Comparison of ENCODE assay signal across 28 mouse cellular contexts in the genomic region with DNA sequence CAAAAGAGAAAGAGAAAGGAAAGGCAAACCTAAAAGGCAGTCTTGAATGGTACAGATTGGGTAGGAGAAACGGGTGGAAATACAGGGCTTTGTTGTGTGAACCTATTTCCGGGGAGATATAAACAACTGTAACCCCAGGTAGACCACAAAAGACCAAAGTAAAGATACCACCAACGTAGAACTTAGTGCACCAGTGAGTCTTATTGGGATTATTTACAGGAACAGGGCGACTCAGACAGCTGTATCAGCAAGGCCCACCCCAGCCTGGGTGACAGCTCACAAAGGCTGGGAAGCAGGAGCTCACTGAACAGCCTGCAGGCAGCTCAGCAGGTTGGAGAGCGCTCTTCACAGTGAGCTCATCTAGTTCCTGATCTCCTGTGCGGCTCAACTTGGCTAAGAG. TPM values are rescaled to one million over a fixed set of nuclear protein-coding genes. Genes with fewer than 3 reads are reported as not detected.
DNase-seq lines count a peak whose midpoint lies in the region; ATAC-seq and TF ChIP-seq lines count a peak whose summit lies in the region.
"Had no signal": no experiment of that assay in that cellular context is flagged by ENCODE, and none has a peak within 500 bp of the region (broad histone marks: within the 10 kb centered on the region; RNA-seq: fewer than 3 reads in every experiment).

No protein-coding gene starts in this region.

- WGBS in forebrain, embryonic 15.5 days, result 43% methylated on average over 6 of the region's 6 CpGs

- ATAC-seq in activated CD4-positive, CD25-positive, alpha-beta regulatory T cell, adult 4 months, result peak; percentile 96
- ATAC-seq in forebrain, embryonic 15.5 days (replicated peaks), result no peak
- ATAC-seq: forebrain, embryonic 13.5 days; midbrain, embryonic 15.5 days had no signal

- H3K4me1 ChIP-seq in forebrain, embryonic 15.5 days, result peaks cover 3% of the 10 kb centered on the region
- H3K4me1 ChIP-seq: embryonic facial prominence, embryonic 12.5 days; limb, embryonic 15.5 days had no signal

- no peak overlapping the region for H3K4me3 ChIP-seq in gastrocnemius, adult 2 months
- no peak overlapping the region for H3K4me3 ChIP-seq in forebrain, embryonic 15.5 days
- H3K4me3 ChIP-seq: embryonic facial prominence, embryonic 12.5 days; forebrain, embryonic 13.5 days; hindbrain, embryonic 12.5 days; limb, embryonic 15.5 days; liver, embryonic 15.5 days; lung, embryonic 15.5 days; midbrain, embryonic 15.5 days; neural tube, embryonic 15.5 days; stomach, embryonic 15.5 days had no signal

- H3K4me2 ChIP-seq in forebrain, embryonic 15.5 days (replicated peaks), result no peak overlapping the region
- H3K4me2 ChIP-seq: embryonic facial prominence, embryonic 12.5 days; forebrain, embryonic 13.5 days; hindbrain, embryonic 12.5 days; limb, embryonic 15.5 days; liver, embryonic 15.5 days; lung, embryonic 15.5 days; midbrain, embryonic 15.5 days; neural tube, embryonic 15.5 days; stomach, embryonic 15.5 days had no signal

- H3K36me3 ChIP-seq in forebrain, embryonic 15.5 days, result no peaks in the 10 kb centered on the region
- H3K36me3 ChIP-seq: embryonic facial prominence, embryonic 12.5 days; hindbrain, embryonic 12.5 days; limb, embryonic 15.5 days; liver, embryonic 15.5 days; lung, embryonic 15.5 days; midbrain, embryonic 15.5 days; neural tube, embryonic 15.5 days; stomach, embryonic 15.5 days had no signal

- DNase-seq in gastrocnemius, adult 2 months, result peak; percentile 6
- no peak for DNase-seq in gastrocnemius, postnatal 10 days
- peak; percentile 89 for DNase-seq in naive thymus-derived CD4-positive, alpha-beta T cell, adult 2 months (ENCODE audit: low read depth)
- peak; percentile 47 to 68 for DNase-seq in thymus, postnatal 36 days
- DNase-seq in kidney, postnatal 10 days, result no peak
- no peak for DNase-seq in right cerebral cortex, postnatal 10 days (ENCODE audit: low spot score in 2 of 2)
- DNase-seq: cerebellum, adult 11 months; cerebellum, postnatal 10 days; gastrocnemius, postnatal 36 days; kidney, adult 18-20 months; left cerebral cortex, postnatal 4 days; lung, postnatal 36 days; right cerebral cortex, postnatal 14 days; spleen, adult 18-20 months had no signal

- no peaks in the 10 kb centered on the region for H3K9me3 ChIP-seq in forebrain, embryonic 15.5 days
- H3K9me3 ChIP-seq: embryonic facial prominence, embryonic 12.5 days; forebrain, embryonic 13.5 days; limb, embryonic 15.5 days; liver, embryonic 15.5 days; lung, embryonic 15.5 days; midbrain, embryonic 15.5 days; neural tube, embryonic 15.5 days; stomach, embryonic 15.5 days had no signal

- TF ChIP-seq CTCF in gastrocnemius, adult 2 months (IDR thresholded peaks at IDR 0.05), result no peak

- H3K27me3 ChIP-seq in forebrain, embryonic 15.5 days, result peaks cover 8% of the 10 kb centered on the region; the same call in 1 of the 2 replicates
- H3K27me3 ChIP-seq: lung, embryonic 15.5 days had no signal

- intact Hi-C loops in gastrocnemius, adult 2 months (cut with DNase I), result no loop called here

- no peak overlapping the region for H3K27ac ChIP-seq in gastrocnemius, adult 2 months
- no peak overlapping the region for H3K27ac ChIP-seq in forebrain, embryonic 15.5 days (replicated peaks)
- H3K27ac ChIP-seq: embryonic facial prominence, embryonic 12.5 days; forebrain, embryonic 13.5 days; hindbrain, embryonic 12.5 days; kidney, postnatal 0 days; limb, embryonic 15.5 days; liver, embryonic 15.5 days; lung, embryonic 15.5 days; midbrain, embryonic 15.5 days; neural tube, embryonic 15.5 days; stomach, embryonic 15.5 days had no signal

- H3K9ac ChIP-seq in forebrain, embryonic 15.5 days (replicated peaks), result no peak overlapping the region
- H3K9ac ChIP-seq: embryonic facial prominence, embryonic 12.5 days; forebrain, embryonic 13.5 days; hindbrain, embryonic 12.5 days; limb, embryonic 15.5 days; liver, embryonic 15.5 days; lung, embryonic 15.5 days; midbrain, embryonic 15.5 days; neural tube, embryonic 15.5 days; stomach, embryonic 15.5 days had no signal

RNA-seq across cellular contexts. Expression of a gene that starts 5.4 kb away (rescaled TPM):
- total RNA-seq in gastrocnemius, adult 2 months (2021), result under 1 TPM; 0.61 to 0.70 TPM
- total RNA-seq in gastrocnemius, postnatal 10 days (2021), result 1 to 10 TPM in 1 of 2 experiments, under 1 TPM in 1; 0.19 to 1.2 TPM
- polyA plus RNA-seq in activated CD4-positive, CD25-positive, alpha-beta regulatory T cell, adult 4 months (2017; shearing (Covaris generic)), result not detected
- 3.8 and 4.3 TPM in 2 replicates for polyA plus RNA-seq in forebrain, embryonic 15.5 days (2015; fragmentation: Nextera tagmentation; extraction: Ambion mirVana)

RNA-seq across cellular contexts. Expression of a gene that starts 5.4 kb away (rescaled TPM):
- total RNA-seq in gastrocnemius, adult 2 months (2021), result 1 to 10 TPM; 1.0 to 1.2 TPM
- total RNA-seq in gastrocnemius, postnatal 10 days (2021), result 1 to 10 TPM; 1.4 to 2.3 TPM
- 1 to 10 TPM in 1 of 2 experiments, under 1 TPM in 1; 0.52 to 1.0 TPM for polyA plus RNA-seq in activated CD4-positive, CD25-positive, alpha-beta regulatory T cell, adult 4 months (2017; shearing (Covaris generic))
- 4.0 and 4.3 TPM in 2 replicates for polyA plus RNA-seq in forebrain, embryonic 15.5 days (2015; fragmentation: Nextera tagmentation; extraction: Ambion mirVana)

RNA-seq across cellular contexts. Expression of a gene that starts 9.8 kb away (rescaled TPM):
- total RNA-seq in gastrocnemius, adult 2 months (2021), result under 1 TPM in 1 of 2 experiments, not detected in 1; 0.31 TPM
- 1 to 10 TPM in 1 of 2 experiments, under 1 TPM in 1; 0.33 to 1.3 TPM for total RNA-seq in gastrocnemius, postnatal 10 days (2021)
- not detected for polyA plus RNA-seq in activated CD4-positive, CD25-positive, alpha-beta regulatory T cell, adult 4 months (2017; shearing (Covaris generic))
- not detected in 2 replicates for polyA plus RNA-seq in forebrain, embryonic 15.5 days (2015; fragmentation: Nextera tagmentation; extraction: Ambion mirVana)
- total RNA-seq: layer of hippocampus, adult 18-20 months; layer of hippocampus, postnatal 14 days; left cerebral cortex, postnatal 4 days had no signal
- polyA plus RNA-seq: hindbrain, embryonic 12.5 days; midbrain, embryonic 15.5 days had no signal

RNA-seq across cellular contexts. Expression of a gene that starts 12.9 kb away (rescaled TPM):
- 100 to 1,000 TPM in 1 of 2 experiments, 10 to 100 TPM in 1; 94.7 to 121 TPM for total RNA-seq in gastrocnemius, adult 2 months (2021)
- 100 to 1,000 TPM; 101 to 114 TPM for total RNA-seq in gastrocnemius, postnatal 10 days (2021)
- polyA plus RNA-seq in activated CD4-positive, CD25-positive, alpha-beta regulatory T cell, adult 4 months (2017; shearing (Covaris generic)), result 10 to 100 TPM; 63.9 to 66.3 TPM
- polyA plus RNA-seq in forebrain, embryonic 15.5 days (2015; fragmentation: Nextera tagmentation; extraction: Ambion mirVana), result 121 and 126 TPM in 2 replicates

RNA-seq across cellular contexts. Expression of a gene that starts 18.3 kb away (rescaled TPM):
- 1 to 10 TPM; 8.2 to 8.7 TPM for total RNA-seq in gastrocnemius, adult 2 months (2021)
- total RNA-seq in gastrocnemius, postnatal 10 days (2021), result 1 to 10 TPM; 5.5 to 8.5 TPM
- polyA plus RNA-seq in activated CD4-positive, CD25-positive, alpha-beta regulatory T cell, adult 4 months (2017; shearing (Covaris generic)), result 10 to 100 TPM; 31.2 to 35.9 TPM
- 48.1 and 49.2 TPM in 2 replicates for polyA plus RNA-seq in forebrain, embryonic 15.5 days (2015; fragmentation: Nextera tagmentation; extraction: Ambion mirVana)

Comparison
In these comparisons a context has a peak if more than half of its experiments do, and no peak if none do; other contexts are left out.
1. DNase-seq: peak in gastrocnemius, adult 2 months (single experiment), naive thymus-derived CD4-positive, alpha-beta T cell, adult 2 months (single experiment) and thymus, postnatal 36 days (2 of 2); none in gastrocnemius, postnatal 10 days (single experiment), kidney, postnatal 10 days (single experiment) and right cerebral cortex, postnatal 10 days (0 of 2).